Mouse (Mus musculus): Measurements from ENCODE around the gene Dydc2.

- no peak for TF ChIP-seq POLR2A (IDR thresholded peaks at IDR 0.05; ENCODE audit: low read depth, low read length)
- no peak for TF ChIP-seq CTCF (IDR thresholded peaks at IDR 0.05; ENCODE audit: extremely low read depth, insufficient read depth, insufficient read length, insufficient replicate concordance)
Measured at GRCm38 (mm10) chr14:41025594-41026284, 43.3 kb downstream of the Dydc2 start.
